Mouse (Mus musculus) gonadal fat pad, adult 2 months (tissue): ENCODE data around the gene Pde6c. TPM values are rescaled to one million over a fixed set of nuclear protein-coding genes. Genes with fewer than 3 reads are reported as not detected.
A peak's percentile ranks its signal among the peaks of the same experiment; 100 is the strongest.

Source experiments
- DNase-seq: peaks from one replicate; pipeline ENCODE4 v3.0.0-alpha.2; 2012; ENCODE audit warnings: low read depth
- polyA plus RNA-seq: library from polyadenylated mRNA; depleted of rRNA; stranded (reverse); fragments of >200 nt; gene quantifications from 2 replicates; pipeline ENCODE4 v1.2.3, GENCODE M21; 2012; rRNA removed

The Pde6c gene
- not detected in 2 replicates for polyA plus RNA-seq

DNA sequence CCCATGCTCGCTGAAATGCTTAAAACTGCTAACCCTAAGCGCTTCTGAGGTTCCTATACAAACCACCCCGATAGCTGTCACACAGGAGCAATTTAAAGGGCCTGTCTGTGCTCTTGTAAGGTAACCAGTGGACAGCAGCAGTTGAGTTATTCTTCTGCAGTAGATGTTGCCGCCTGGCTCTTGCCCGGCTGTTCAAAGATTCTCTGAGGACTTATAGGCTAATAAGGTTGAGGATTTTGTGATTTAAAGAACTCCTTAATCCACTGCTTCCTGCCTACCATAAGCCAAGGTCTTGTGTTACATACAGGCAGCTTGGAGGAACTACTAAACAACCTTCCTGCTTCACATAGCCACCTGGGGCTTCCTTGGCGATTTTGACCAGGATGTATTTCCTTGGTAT, at the start of gene Pde6c:
Gene Pde6c (plus strand): TSS at position 301 of the 400 bp plus-strand sequence.
- no peak for DNase-seq

DNA sequence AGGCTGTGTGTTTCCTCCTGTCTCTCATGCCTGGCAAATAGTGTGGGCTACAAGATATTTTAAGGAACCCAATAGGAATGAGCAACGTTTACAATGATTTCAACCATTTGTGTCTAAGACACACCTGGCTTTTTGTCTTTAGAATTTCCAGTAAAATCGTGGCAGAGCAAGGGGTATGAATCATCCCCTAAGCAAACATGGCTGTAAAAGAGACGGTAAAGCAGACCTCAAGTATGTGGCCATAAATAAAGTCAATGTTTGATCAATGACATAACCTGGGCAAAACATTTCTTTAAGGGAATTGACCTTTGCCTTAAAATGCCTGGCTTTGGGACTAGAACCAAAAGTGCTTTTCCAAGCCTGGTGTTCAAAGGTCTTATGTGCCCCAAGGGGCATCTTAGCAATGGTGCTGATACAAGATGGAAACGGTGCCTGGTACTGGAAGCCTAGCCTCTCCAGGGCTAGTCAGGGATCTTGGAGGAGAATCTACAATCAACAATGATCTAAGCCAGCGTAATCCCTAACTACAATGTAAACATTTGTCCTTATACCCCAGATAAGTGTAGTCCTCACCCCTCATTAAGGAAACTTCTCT, 49.6 kb upstream of the Pde6c start:
- DNase-seq = no peak

DNA sequence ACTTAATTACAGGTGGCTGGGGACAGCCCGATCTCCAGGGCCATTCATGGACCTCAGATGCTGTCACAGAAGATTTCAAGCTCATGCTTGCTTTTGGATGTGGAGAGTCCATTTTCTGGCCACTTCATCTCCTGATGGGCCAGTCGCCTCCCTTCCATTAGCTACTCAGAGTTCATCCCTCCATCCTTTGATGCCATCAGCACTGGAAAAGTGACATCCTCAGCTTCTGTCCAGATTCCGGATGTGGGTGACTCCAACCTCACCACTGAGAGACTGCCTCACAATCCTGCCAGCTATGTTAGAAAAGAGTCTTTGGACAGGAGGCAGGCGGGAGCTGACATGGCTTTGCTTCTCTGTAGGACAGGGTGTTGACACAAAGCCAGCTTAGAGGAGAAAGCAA, 46.7 kb upstream of the Pde6c start:
- no peak for DNase-seq

DNA sequence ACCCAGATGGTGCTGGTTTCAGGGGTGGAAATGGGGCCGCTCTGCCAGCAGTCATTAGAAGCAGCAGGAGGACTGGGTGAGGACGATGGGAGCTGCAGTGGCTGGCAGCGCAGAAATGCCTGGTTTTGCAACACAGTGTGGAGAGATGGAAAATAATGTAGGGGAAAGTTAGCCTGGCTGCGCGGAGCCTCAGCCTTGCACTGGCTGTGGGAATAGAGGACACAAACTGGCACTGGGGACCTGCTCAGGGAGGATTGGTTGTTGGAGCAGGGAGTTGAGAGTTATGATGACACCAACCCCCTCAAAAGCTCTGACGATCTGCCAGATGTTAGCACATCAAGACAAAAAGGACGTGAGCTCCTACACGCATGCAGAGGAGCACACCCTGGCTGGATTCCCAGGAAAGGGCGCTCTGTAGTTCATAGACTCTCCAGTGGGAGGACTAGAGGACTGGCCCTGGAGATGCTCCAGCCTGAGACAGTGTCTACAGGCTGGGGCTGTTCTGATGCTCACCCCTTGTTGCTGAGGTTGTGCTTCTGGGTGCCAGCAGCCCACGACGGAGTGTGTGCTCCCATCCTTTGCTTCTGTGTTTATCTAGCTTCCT, 45.5 kb upstream of the Pde6c start:
- peak; percentile 45 for DNase-seq

DNA sequence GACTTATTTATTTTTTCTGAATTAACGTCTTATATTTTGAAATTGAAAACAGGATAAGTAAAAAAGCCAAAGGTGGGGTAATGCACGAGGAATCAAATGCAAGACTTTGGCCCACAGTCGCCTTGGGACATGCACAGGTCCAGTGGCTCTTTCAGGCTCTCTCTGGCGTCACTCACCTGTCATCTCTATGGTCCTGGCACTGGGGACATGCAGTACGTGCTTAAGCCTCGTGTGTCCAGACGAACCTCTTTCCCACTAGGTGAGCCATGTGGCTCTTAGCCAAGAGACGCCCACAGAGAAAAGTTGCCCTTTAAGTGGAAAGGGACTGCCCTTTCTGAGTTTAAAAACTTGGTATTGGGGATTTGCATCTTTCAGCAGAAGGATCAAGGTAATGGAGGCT, 43.2 kb upstream of the Pde6c start:
- DNase-seq = peak; percentile 38

DNA sequence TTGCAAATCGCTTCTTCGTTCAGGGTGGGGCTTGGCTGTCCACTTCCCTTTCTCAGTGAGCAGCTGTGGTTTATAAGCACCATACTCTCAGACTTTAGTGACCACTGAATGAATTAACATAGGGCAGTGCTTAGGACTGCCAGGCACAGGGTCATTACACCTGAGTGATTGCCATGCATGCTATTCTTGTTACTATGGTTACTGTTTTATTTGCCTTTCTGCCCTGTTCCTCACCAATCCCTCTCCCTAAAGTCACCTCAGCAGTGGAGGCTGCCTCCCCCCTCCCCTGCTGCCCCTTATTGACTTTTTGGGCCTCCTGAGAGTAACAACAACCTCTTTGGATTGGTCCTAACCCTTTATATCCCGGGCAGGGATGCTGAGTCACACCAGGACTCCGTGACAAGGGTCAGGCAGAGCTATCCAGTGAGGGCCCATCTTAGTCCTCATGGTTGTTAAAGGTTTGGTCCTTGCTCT, 41.0 kb upstream of the Pde6c start:
- DNase-seq = no peak

DNA sequence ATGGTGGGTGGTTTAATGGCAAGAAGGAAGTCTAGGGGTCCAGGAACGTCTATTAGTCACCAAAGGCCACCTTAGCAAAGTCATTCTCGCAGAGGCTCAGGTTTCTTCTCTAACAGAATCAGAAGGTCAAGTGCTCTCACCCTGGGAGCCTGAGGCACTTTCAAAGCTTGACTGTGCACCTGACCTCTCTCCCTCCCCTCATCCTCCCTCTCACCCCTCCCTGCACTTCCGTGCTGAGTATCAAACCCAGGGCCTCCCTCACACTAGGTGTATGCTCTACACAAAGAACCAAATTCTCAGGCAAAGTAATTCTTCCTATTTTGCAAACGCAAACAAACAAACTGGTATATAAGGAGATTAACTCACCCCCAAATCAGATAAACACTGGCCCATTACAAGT, 36.4 kb upstream of the Pde6c start:
- DNase-seq = no peak

DNA sequence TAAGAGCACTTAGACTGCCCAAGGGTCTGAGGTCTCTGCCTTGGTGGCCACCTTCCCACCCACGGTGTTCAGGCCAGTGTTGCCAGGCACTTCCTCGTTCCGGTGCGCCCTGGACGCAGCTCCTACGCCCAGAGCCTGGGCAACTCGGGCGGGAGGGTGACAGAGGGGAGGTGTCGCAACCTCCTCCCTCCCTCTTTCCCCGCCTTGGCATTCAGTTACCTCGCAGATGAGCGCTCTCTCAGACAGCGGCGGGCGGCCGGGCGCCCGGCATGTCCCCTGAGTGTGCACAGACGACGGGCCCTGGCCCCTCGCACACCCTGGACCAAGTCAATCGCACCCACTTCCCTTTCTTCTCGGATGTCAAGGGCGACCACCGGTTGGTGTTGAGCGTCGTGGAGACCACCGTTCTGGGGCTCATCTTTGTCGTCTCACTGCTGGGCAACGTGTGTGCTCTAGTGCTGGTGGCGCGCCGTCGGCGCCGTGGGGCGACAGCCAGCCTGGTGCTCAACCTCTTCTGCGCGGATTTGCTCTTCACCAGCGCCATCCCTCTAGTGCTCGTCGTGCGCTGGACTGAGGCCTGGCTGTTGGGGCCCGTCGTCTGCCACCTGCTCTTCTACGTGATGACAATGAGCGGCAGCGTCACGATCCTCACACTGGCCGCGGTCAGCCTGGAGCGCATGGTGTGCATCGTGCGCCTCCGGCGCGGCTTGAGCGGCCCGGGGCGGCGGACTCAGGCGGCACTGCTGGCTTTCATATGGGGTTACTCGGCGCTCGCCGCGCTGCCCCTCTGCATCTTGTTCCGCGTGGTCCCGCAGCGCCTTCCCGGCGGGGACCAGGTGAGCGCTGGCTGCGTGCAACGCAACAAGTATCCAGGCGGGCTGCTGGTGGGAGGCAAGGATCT, 35.5 kb upstream of the Pde6c start, which contains the start of gene Ffar4:
Gene Ffar4 (plus strand): TSS at position 214 of the 901 bp plus-strand sequence.
- DNase-seq = no peak

DNA sequence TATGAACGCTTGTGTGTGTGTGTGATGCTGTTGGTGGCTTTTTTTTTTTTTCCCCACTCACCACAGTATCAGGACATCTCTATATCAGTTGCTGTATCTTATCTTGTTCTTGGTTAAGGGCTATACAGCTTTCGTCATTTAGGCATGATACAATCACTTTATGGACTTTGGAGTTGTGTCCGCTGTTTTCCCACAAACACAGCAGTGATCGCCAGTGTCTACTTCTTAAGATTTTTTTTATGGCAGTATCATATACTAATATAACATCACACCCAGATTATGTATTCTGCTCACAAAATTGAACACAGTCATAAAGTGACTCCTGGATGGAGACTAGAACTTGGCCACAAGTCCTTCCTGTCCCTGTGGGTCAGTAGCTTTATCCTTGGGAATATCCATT, 24.7 kb upstream of the Pde6c start:
- DNase-seq = no peak

DNA sequence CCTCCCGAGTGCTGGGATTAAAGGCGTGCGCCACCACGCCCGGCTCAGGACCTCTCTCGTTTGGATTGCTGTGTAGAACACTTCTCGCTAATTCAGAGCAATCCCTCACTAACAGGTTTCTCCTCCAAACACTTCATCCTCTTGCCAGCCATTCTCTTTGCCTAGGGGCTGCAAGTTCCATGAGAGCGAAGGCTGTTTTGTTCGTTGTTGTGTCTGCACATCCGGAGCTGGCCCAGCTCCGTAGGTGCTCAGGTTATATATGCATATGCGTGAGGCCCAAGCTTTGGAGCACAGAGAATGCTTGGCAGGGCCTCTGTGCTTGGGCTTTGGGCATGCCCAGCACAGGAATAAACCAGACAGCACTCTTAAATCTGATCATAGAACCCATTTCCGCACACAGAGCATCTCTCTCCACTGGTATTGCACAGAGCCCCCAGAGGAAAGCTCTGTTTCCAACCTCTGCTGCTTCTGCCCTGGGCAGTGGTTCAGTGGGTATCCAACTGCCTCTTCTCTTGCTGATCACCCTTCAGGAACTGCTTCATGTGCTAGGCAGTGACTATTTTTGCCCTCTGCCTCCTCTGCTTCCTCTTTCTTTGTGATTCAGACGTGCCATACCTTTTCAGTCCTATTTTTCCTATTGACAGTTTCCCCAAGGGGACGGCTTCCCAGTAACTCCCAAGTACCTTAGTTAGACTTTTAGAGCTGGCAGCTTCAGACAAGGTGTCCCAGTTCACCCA, 22.9 kb upstream of the Pde6c start:
- no peak for DNase-seq

DNA sequence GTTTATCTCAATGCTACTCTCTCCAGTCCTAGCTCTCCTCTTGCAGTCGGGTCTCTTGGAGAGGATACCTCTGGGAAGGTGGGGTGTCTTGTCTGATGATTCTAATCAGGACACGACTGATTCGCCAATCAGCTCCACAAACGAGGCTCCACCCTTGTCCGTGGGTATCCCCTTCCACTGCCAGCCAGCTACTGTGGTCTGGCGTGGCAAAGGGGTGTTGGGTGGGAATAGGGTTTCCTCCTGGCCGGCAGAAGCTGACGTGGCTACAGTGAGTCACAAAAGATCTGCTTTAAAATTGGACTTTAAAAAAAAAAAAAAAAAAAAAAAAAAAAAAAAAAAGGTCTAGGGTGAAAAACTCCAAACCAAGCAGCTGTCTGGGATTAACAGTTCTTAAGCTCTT, 21.5 kb upstream of the Pde6c start:
- DNase-seq = no peak

DNA sequence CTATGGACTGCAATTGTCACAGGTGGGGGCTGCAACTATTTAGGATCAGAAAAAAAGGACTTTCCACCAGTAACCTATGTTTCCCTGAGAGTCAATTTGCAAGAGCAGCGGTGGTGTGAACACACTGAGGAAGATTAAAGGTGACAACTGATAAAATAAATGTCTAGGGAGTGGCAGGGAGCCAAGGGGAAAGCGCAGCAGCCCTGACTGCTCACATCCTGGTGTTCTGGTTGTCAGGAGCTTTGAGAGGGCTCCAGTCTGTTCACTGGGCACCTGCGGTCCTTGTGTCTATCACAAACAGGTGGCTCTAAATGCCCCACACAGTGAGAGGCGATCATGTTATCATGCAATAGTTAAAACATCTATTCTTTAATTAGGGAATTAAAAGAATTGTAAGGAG, 20.0 kb upstream of the Pde6c start:
- no peak for DNase-seq

DNA sequence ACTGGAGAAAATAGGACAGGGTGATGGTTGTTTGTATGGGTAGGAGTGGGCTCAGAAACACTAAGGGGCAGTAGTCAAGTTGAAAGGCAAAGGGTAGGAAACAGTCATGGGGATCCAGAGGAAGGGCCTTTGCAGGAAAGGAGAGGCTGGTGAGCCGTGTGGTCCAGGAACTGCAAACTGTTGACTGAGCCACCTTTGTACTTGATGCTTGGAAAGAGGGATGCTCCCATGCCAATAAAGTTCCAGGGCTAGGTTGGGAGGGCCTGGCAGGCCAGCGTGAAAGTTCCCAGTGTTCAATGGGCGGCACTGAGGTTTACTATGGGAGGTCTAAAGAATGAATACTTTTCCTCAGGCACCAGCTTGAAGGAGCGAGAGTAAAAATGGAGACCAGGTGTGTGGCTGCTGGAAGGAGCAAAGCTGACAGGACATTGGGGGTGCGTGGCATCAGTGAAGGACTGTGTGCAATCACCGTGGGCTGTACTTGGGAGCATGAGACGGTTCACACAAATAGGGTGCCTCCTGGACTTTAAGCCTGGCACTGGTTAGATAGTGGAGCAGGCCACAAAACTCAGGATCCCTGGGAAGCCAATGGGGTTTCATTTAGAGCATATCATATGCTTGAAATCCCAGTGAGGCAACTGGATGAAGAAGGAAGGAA, 17.6 kb upstream of the Pde6c start:
- DNase-seq = no peak

DNA sequence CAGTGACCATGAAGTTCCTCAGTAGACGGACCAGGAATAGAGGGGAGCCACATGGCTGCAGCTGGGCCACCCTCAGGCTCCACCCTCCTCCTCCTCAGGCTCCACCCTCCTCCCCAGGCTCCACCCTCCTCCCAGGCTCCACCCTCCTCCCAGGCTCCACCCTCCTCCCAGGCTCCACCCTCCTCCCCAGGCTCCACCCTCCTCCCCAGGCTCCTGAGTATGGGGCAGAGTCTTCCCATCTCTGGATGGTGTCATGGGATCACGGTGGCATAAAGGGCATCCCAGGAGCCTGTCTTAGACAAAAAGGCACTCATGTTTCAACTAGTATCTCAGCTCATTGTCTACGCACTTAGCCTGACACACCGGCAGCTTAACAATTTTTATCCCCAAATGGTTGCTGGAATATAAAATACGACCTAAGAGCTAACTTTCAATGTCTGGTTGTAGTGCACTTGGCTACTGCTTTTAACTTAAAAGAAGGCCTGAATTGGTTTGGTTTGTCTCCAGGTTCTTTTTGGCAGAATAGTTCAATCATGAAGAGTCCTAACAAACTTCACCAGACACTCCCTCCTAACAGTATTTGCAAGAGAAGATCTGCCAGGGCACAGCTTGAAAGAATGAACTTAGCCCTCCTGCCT, 12.3 kb upstream of the Pde6c start:
- DNase-seq = no peak

DNA sequence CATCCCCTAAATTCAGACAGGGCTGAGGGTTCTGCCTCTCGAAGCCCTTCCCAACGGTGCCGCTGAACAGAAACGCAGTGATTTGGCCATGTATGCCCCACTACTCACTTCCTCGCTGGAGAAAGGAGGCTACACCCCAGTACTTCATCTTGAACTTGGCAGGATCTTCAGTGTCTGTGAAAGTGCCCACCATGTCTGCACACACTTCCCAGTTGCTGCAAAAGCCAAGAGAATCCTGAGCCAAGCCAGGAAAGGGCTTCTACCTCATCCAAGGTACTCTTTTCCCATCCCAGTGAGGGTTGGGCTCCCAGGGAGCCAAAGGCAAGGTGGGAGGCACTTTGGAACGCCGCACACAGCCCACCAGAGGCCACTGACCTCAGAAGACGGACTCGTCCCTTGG, 8.7 kb upstream of the Pde6c start:
- no peak for DNase-seq

DNA sequence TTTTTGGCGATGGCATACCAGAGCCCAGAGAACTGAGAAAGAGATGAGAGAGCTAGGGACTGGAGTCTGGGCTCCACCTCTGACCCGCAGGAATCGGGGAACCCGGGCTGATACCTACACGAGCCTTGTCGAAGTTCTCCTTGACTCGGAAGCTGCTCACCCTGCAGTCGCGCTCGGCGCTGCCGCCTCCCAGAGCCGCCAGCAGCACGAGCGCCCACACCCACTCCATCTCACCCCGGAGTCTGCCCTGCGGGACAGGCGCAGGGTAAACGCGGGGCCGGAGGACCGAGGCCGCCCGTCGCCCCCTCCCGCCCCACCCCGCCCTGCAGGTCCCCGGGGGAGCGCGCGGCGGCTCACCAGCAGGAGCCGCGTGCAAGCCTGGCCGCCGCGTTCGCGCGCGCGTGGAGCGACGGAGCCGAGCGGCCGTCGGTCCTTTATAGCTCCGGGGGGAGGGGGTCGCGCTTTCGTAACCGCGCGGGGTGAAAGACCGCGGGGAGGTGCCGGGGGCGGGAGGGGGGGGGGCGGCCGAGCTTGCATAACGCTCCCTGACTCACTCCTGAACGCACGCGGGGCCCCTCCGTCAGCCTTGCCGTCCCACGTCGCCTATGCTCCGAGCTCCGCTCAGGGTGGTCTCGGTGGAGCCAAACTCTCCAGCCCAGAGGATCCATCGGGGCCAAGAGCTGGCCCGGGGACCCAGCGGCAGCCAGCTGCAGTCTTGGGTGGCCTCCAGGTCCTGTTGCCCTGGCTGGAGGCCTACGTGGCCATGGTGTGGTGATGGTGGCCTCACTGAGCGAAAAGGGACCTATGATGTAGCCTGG, 8.0 kb upstream of the Pde6c start:
- no peak for DNase-seq

DNA sequence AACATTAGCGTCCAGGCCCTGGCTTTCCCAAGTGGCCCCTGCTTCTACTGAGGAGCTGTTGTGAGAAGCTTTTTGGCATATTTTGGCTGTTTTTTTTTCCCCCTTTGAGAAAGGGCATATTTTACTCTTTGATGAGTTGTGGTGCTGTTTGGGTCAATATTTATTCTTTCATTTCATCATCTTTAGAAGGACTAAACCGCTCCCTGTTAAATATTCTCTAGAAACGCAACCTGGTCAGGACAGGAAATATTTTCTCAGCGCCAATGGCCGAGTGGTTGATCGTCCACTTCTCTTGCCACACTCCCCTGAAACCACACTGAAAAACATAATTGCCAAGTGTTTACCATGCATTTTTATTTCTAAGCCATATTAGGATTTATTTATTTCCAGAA, 7.4 kb upstream of the Pde6c start, which contains the start of gene Rbp4:
Gene Rbp4 (minus strand): TSS at position 63 of the 392 bp plus-strand sequence.
- no peak for DNase-seq

DNA sequence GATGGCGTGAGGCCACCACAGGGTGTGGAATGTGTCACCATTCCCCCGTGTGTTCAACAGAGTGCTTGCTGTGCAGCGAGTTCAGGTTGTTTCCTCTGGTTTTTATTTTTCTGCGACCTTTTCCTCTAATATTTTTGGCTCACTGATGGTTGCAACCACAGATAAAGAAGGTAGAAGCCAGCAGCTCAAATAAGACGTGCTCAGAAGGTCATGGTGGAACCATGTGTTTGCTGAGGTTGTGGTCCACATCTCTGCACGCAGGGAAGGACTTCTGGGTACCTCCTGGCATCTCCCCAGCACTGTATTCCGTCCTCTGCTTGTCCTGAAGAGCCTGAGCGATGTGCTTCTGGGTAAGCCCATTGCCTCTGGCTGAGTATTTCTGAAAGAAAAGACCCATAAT, 5.9 kb upstream of the Pde6c start:
- no peak for DNase-seq

DNA sequence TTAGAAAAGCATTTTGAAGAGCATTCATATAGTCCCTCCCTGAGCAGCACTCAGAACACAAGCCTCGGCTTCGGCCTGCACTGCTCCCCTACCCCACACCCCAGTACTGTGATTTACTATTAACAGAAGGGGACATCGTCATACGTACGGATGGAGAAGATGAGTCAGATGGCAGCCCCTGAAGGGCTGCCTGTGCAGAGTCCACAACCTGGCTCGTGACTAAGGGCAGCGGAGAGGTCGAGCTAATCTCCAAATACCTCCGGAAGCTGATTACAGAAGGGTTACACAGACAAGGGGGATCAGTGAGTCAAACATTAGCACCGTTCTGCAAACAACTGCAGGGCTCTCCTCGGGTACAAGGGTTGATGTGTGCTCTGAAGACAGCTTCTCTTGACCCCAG, 1.4 kb downstream of the Pde6c start:
- no peak for DNase-seq

DNA sequence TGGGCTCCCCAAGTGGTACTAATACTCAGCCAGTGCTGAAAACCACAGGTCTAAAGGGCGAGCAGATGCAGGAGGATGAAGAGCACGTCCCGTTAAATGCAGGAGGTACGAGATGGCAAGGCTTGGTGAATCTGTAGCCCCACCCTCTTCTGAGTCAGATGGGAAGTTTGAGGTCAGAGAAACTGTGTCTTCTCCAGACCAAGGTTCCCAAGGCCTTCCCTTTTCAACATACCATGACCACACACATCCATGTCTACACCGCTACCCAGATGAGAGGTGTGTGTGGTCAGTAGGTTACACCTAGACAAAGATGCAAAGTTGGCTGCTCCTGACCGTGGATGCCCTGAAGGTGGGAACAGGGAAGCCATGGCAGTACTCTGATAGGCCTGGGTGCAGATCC, 2.2 kb downstream of the Pde6c start:
- no peak for DNase-seq
